Mouse (Mus musculus): ENCODE measurements around the gene Mdm4.
A peak's percentile ranks its signal among the peaks of the same experiment; 100 is the strongest.

Gene Mdm4

GRCm38 (mm10) chr1:133030461-133030860 is at the start of gene Mdm4:
Mdm4 (minus strand) TSS chr1:133030561.
- DNase-seq (ENCODE audit: low spot score in 2 of 2) = no peak

- no peak for DNase-seq (ENCODE audit: low spot score in 2 of 2)
Measured at GRCm38 (mm10) chr1:133080079-133080561, 49.8 kb upstream of the Mdm4 start.

- DNase-seq (ENCODE audit: low spot score in 2 of 2) = no peak
Measured at GRCm38 (mm10) chr1:133079509-133079908, 49.1 kb upstream of the Mdm4 start.

- DNase-seq (ENCODE audit: low spot score in 2 of 2) = no peak
Measured at GRCm38 (mm10) chr1:133078338-133078727, 48.0 kb upstream of the Mdm4 start.

GRCm38 (mm10) chr1:133077606-133078337 is 47.4 kb upstream of the Mdm4 start:
- DNase-seq (ENCODE audit: low spot score in 2 of 2) = no peak

- DNase-seq (ENCODE audit: low spot score in 2 of 2) = no peak
Measured at GRCm38 (mm10) chr1:133076681-133077514, 46.5 kb upstream of the Mdm4 start.

- DNase-seq (ENCODE audit: low spot score in 2 of 2) = no peak
Measured at GRCm38 (mm10) chr1:133075651-133076400, 45.5 kb upstream of the Mdm4 start.

GRCm38 (mm10) chr1:133074541-133074940 is 44.2 kb upstream of the Mdm4 start:
- no peak for DNase-seq (ENCODE audit: low spot score in 2 of 2)

- no peak for DNase-seq (ENCODE audit: low spot score in 2 of 2)
Measured at GRCm38 (mm10) chr1:133073327-133073856, 43.0 kb upstream of the Mdm4 start.

- peak; percentile 29 to 50 for DNase-seq (ENCODE audit: low spot score in 2 of 2)
Measured at GRCm38 (mm10) chr1:133071666-133072381, 41.5 kb upstream of the Mdm4 start.

GRCm38 (mm10) chr1:133070157-133070556 is 39.8 kb upstream of the Mdm4 start:
- DNase-seq (ENCODE audit: low spot score in 2 of 2) = no peak

GRCm38 (mm10) chr1:133069275-133070120 is 39.1 kb upstream of the Mdm4 start:
- no peak for DNase-seq (ENCODE audit: low spot score in 2 of 2)

GRCm38 (mm10) chr1:133068669-133069274 is 38.4 kb upstream of the Mdm4 start:
- no peak for DNase-seq (ENCODE audit: low spot score in 2 of 2)

GRCm38 (mm10) chr1:133068268-133068667 is 37.9 kb upstream of the Mdm4 start:
- DNase-seq (ENCODE audit: low spot score in 2 of 2) = no peak

GRCm38 (mm10) chr1:133063164-133063563 is 32.8 kb upstream of the Mdm4 start:
- DNase-seq (ENCODE audit: low spot score in 2 of 2) = no peak

GRCm38 (mm10) chr1:133060681-133061080 is 30.3 kb upstream of the Mdm4 start:
- DNase-seq (ENCODE audit: low spot score in 2 of 2) = no peak

- no peak for DNase-seq (ENCODE audit: low spot score in 2 of 2)
Measured at GRCm38 (mm10) chr1:133059592-133059991, 29.2 kb upstream of the Mdm4 start.

GRCm38 (mm10) chr1:133057345-133058034 is 27.1 kb upstream of the Mdm4 start:
- no peak for DNase-seq (ENCODE audit: low spot score in 2 of 2)

GRCm38 (mm10) chr1:133054326-133054725 is 24.0 kb upstream of the Mdm4 start:
- no peak for DNase-seq (ENCODE audit: low spot score in 2 of 2)

All from right cerebral cortex, postnatal 36 days (tissue).